Mouse (Mus musculus): Measurements from ENCODE around the gene Pygo1. TPM values are rescaled to one million over a fixed set of nuclear protein-coding genes. Genes with fewer than 3 reads are reported as not detected.

The Pygo1 gene
- polyA plus RNA-seq, 1 experiment from 2014 or later, result 11.9 TPM

DNA sequence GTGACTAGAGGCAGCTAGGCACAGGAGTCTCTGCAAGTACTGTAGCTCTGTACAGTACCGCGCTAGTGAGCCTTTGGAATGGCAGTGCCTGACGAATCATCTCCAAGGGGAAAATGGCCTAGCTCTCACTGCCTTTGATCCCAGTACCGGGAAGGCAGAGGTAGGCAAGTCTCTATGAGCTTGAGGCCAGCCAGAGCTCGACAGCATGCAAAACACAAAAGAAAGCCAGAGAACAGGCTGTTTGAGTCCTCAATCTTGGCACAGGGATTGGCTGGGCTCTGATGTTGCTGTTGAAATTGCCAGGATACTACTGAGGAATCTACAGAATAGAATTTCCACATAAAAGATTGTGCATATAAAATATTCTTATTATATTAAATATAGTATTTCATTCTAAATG is 47.0 kb downstream of the Pygo1 start:
- DNase-seq (ENCODE audit: low spot score), result no peak
- Histone ChIP-seq H3K9ac (ENCODE audit: low read length) (no peak overlapping the region), H3K4me2 (ENCODE audit: low read depth) (no peak overlapping the region), H3K4me1 (ENCODE audit: control insufficient read depth, insufficient read depth, low read length) (no peaks in the 10 kb centered on the region), H3K27me3 (ENCODE audit: control insufficient read depth, insufficient read depth, low read length) (no peaks in the 10 kb centered on the region), H3K36me3 (ENCODE audit: control insufficient read depth, insufficient read depth, low read length) (no peaks in the 10 kb centered on the region), H3K27ac (ENCODE audit: low read depth, low read length) (no peak overlapping the region), H3K4me3 (ENCODE audit: low read depth, low read length) (no peak overlapping the region), H3K9me3 (ENCODE audit: control insufficient read depth, low read length) (no peaks in the 10 kb centered on the region)
- no peak for ATAC-seq (ENCODE audit: insufficient read depth, low FRiP score, low TSS enrichment)
- WGBS, result 86% methylated on average over 5 of the region's 5 CpGs

DNA sequence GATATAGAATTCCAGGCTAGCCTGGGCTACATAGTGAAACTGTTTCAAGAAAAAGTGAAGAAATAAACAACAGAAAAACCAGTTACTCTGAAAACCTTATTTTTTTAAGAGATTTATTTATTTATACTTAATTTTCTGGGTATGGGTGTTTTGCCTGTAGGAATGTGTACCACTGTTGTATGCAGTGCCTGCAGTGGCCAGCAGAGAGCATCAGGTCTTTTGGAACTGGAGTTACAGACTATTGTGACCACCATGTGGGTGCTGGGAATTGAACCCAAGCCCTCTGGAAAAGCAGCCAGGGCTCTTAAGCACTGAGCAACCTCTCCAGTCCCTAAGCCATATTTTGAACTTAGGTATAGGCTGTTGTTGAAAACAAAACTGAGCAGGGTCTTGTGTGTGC is 47.5 kb downstream of the Pygo1 start:
- H3K36me3 ChIP-seq (ENCODE audit: control insufficient read depth, insufficient read depth, low read length), result no peaks in the 10 kb centered on the region
- H3K4me1 ChIP-seq (ENCODE audit: control insufficient read depth, insufficient read depth, low read length), result no peaks in the 10 kb centered on the region
- H3K27me3 ChIP-seq (ENCODE audit: control insufficient read depth, insufficient read depth, low read length), result no peaks in the 10 kb centered on the region
- no peak overlapping the region for H3K27ac ChIP-seq (ENCODE audit: low read depth, low read length)
- ATAC-seq (ENCODE audit: insufficient read depth, low FRiP score, low TSS enrichment) (no peak), DNase-seq (ENCODE audit: low spot score) (no peak)
- no peaks in the 10 kb centered on the region for H3K9me3 ChIP-seq (ENCODE audit: control insufficient read depth, low read length)
- no peak overlapping the region for H3K4me3 ChIP-seq (ENCODE audit: low read depth, low read length)
- H3K9ac ChIP-seq (ENCODE audit: low read length), result no peak overlapping the region
- no peak overlapping the region for H3K4me2 ChIP-seq (ENCODE audit: low read depth)

DNA sequence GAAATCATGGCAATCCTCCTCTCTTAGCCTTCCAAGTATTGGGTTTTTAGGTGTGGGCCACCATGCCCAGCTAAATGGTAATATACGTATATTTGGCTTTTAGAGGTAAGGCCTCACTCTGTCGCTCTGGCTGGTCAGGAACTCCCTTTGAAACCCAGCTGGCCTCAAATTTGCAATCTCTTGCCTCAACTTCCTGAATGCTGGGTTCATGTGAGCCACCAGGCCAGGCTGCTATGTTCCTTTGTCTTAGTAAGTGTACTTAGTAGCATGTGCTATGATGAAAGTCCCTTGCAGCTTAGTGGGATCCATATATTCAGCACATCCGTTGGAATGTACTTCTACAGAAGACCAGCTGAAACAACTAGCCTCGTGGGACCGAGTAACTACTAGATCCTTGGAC is 49.3 kb downstream of the Pygo1 start:
- H3K4me1 ChIP-seq (ENCODE audit: control insufficient read depth, insufficient read depth, low read length), result no peaks in the 10 kb centered on the region
- no peak overlapping the region for H3K4me3 ChIP-seq (ENCODE audit: low read depth, low read length)
- ATAC-seq (ENCODE audit: insufficient read depth, low FRiP score, low TSS enrichment) (no peak), DNase-seq (ENCODE audit: low spot score) (no peak)
- no peaks in the 10 kb centered on the region for H3K36me3 ChIP-seq (ENCODE audit: control insufficient read depth, insufficient read depth, low read length)
- H3K9me3 ChIP-seq (ENCODE audit: control insufficient read depth, low read length), result no peaks in the 10 kb centered on the region
- no peak overlapping the region for H3K9ac ChIP-seq (ENCODE audit: low read length)
- H3K27ac ChIP-seq (ENCODE audit: low read depth, low read length), result no peak overlapping the region
- no peaks in the 10 kb centered on the region for H3K27me3 ChIP-seq (ENCODE audit: control insufficient read depth, insufficient read depth, low read length)
- no peak overlapping the region for H3K4me2 ChIP-seq (ENCODE audit: low read depth)
- 79% methylated on average over 5 of the region's 5 CpGs for WGBS

DNA sequence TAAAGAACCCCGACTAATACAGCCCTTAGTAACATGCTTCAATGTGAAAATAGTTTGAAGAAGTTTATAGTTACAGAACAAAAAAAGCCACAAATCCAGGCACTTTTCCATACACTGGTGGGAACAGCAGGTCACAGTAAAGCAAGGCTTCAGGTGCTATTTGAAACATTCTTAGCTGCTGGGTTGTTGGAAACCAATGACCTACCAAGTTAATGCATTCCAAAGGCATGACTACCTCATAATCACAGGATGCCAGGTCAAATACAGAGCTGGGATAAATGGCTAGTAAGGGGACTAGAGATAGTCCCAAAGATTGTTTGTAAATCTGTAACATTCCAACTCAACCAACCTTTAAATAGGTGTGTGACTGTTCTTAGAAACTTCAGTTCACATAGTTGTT is 49.8 kb downstream of the Pygo1 start:
- H3K4me3 ChIP-seq (ENCODE audit: low read depth, low read length), result no peak overlapping the region
- no peak for DNase-seq (ENCODE audit: low spot score)

DNA sequence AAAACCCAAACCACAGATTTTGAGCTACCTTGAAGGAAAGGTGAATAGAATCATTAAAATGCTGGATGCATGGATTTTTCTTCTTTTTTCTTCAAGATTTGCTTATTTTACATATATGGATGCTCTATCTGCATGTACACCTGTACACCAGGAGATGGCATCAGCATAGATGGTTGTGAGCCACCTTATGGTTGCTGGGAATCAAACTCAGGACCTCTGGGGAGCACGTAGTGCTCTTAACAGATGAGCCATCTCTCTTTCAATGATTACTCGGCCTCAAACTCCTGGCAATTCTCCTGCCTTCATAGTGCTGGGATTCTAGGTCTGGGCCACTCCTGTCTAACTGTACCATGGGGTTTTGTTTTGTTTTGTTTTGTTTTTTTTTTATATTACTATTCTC is 57.6 kb downstream of the Pygo1 start:
- no peaks in the 10 kb centered on the region for H3K4me1 ChIP-seq (ENCODE audit: control insufficient read depth, insufficient read depth, low read length)
- DNase-seq (ENCODE audit: low spot score) (no peak), ATAC-seq (ENCODE audit: insufficient read depth, low FRiP score, low TSS enrichment) (no peak)
- no peak overlapping the region for H3K9ac ChIP-seq (ENCODE audit: low read length)
- H3K4me3 ChIP-seq (ENCODE audit: low read depth, low read length), result no peak overlapping the region
- no peak overlapping the region for H3K4me2 ChIP-seq (ENCODE audit: low read depth)
- H3K27ac ChIP-seq (ENCODE audit: low read depth, low read length), result no peak overlapping the region
- no peaks in the 10 kb centered on the region for H3K27me3 ChIP-seq (ENCODE audit: control insufficient read depth, insufficient read depth, low read length)
- no peaks in the 10 kb centered on the region for H3K9me3 ChIP-seq (ENCODE audit: control insufficient read depth, low read length)
- H3K36me3 ChIP-seq (ENCODE audit: control insufficient read depth, insufficient read depth, low read length), result no peaks in the 10 kb centered on the region
- WGBS, result 59% methylated on average over 2 of the region's 2 CpGs

More for the DNA sequence above, 49.8 kb downstream of the Pygo1 start:
- no peak overlapping the region for H3K4me2 ChIP-seq (ENCODE audit: low read depth)
- no peaks in the 10 kb centered on the region for H3K9me3 ChIP-seq (ENCODE audit: control insufficient read depth, low read length)
- H3K9ac ChIP-seq (ENCODE audit: low read length), result no peak overlapping the region
- no peak for ATAC-seq (ENCODE audit: insufficient read depth, low FRiP score, low TSS enrichment)
- H3K27me3 ChIP-seq (ENCODE audit: control insufficient read depth, insufficient read depth, low read length), result no peaks in the 10 kb centered on the region
- no peak overlapping the region for H3K27ac ChIP-seq (ENCODE audit: low read depth, low read length)
- 88% methylated on average over 1 of the region's 1 CpGs for WGBS
- H3K36me3 ChIP-seq (ENCODE audit: control insufficient read depth, insufficient read depth, low read length), result no peaks in the 10 kb centered on the region
- no peaks in the 10 kb centered on the region for H3K4me1 ChIP-seq (ENCODE audit: control insufficient read depth, insufficient read depth, low read length)

DNA sequence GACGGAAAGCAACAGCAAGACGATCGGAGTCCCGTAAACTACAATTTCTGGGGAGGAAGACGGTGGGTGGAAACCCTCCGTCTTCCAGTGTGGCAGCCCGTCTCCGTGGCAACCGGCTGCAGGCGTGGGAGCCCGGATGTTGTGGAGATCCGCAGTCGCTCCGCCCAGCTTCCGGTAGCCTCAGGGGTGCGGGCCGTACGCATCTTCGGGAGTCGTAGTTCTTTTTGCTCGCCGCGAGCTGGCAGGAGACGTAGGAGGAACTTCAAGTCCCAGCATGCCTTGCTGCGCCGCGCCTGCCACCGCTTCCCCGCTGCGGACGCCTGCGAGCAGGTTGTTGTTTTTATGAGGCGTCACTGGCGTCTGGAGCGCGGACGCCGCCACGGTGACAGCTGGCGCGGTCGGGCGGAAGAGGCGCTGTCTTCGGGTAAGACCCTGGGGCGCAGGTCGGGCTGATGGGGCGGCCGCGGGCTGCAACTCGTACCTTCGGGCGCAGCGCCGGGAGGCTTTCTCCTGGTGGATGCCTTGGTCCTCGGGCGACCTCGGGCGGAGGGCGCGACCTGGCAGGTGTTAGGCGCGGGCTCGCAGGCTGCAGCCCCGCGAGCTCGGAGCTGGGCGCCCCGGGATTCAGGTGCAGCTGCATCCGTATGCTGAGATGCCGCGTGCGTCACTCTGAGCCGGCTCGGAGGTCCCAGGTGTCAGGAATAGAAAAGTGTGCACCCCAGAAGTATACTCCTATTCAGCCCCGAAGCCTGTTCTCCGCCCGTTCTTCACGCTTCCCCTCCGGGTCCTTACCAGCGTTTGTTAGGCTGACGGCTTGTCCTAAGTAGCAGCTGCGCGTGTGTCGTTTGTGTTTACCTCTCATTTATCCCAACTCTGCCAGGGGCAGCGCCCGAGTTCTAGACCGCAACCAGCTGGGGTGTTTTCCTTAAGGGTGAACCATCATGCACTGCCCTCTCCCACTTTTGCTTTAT is 60.1 kb downstream of the Pygo1 start, which contains the start of the genes Ccpg1os and Ccpg1:
TSS of gene Ccpg1os (minus strand) at position 133 of the 971 bp plus-strand sequence.
TSS of gene Ccpg1 (plus strand) at position 180 of the 971 bp plus-strand sequence.
- peak; percentile 96 for DNase-seq (ENCODE audit: low spot score)
- Histone ChIP-seq H3K36me3 (ENCODE audit: control insufficient read depth, insufficient read depth, low read length) (no peaks in the 10 kb centered on the region), H3K27me3 (ENCODE audit: control insufficient read depth, insufficient read depth, low read length) (no peaks in the 10 kb centered on the region), H3K4me3 (ENCODE audit: low read depth, low read length) (peak within 1 kb of the TSS; percentile 79), H3K9ac (ENCODE audit: low read length) (peak within 1 kb of the TSS; percentile 75), H3K4me2 (ENCODE audit: low read depth) (peak within 1 kb of the TSS; percentile 89), H3K27ac (ENCODE audit: low read depth, low read length) (peak within 1 kb of the TSS; percentile 83), H3K9me3 (ENCODE audit: control insufficient read depth, low read length) (no peaks in the 10 kb centered on the region), H3K4me1 (ENCODE audit: control insufficient read depth, insufficient read depth, low read length) (no peaks in the 10 kb centered on the region)
- peak; percentile 98 for ATAC-seq (ENCODE audit: insufficient read depth, low FRiP score, low TSS enrichment)
- WGBS, result under 1% methylated on average over 88 of the region's 88 CpGs

DNA sequence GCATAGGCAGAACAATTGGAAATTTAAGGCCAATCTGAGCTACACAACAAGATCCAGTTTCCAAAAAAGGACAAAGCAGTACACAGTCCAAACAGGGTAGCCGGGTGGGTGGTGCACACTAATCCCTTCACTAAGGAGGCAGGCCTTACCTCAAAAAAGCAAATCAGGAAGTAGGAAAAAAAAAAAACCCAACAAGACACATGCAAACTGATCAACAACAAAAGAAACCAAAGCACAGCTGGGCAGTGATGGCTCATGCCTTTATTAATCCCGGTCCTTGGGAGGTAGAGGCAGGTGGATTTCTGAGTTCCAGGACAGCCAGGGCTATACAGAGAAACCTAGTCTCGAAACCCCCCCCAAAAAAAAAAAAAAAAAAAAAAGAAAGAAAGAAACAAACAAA is 62.3 kb downstream of the Pygo1 start:
- no peaks in the 10 kb centered on the region for H3K9me3 ChIP-seq (ENCODE audit: control insufficient read depth, low read length)
- no peaks in the 10 kb centered on the region for H3K4me1 ChIP-seq (ENCODE audit: control insufficient read depth, insufficient read depth, low read length)
- ATAC-seq (ENCODE audit: insufficient read depth, low FRiP score, low TSS enrichment) (no peak), DNase-seq (ENCODE audit: low spot score) (no peak)
- no peaks in the 10 kb centered on the region for H3K36me3 ChIP-seq (ENCODE audit: control insufficient read depth, insufficient read depth, low read length)
- H3K4me3 ChIP-seq (ENCODE audit: low read depth, low read length), result no peak overlapping the region
- H3K27me3 ChIP-seq (ENCODE audit: control insufficient read depth, insufficient read depth, low read length), result no peaks in the 10 kb centered on the region
- H3K4me2 ChIP-seq (ENCODE audit: low read depth), result no peak overlapping the region
- H3K27ac ChIP-seq (ENCODE audit: low read depth, low read length), result no peak overlapping the region
- no peak overlapping the region for H3K9ac ChIP-seq (ENCODE audit: low read length)
- 71% methylated on average over 3 of the region's 3 CpGs for WGBS

DNA sequence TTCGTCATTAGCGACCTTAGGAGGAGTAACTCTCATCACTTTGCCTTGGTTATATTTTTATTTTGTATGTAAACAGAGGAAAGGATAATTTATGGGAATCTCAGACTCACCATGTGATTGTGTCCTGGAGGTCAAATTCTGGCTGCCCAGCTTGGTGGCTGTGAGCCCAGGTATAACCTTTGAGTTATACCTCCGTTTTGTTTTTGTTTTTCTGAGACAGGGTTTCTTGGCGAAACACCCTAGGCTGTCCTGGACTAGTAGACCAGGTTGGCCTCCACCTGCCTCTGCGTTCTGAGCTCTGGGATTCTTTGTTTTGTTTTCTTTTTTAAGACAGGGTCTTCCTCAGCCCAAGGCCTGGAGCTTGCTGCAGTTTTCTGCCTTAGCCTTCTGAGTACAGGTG is 63.3 kb downstream of the Pygo1 start:
- no peak overlapping the region for H3K4me2 ChIP-seq (ENCODE audit: low read depth)
- no peaks in the 10 kb centered on the region for H3K27me3 ChIP-seq (ENCODE audit: control insufficient read depth, insufficient read depth, low read length)
- no peak overlapping the region for H3K4me3 ChIP-seq (ENCODE audit: low read depth, low read length)
- H3K4me1 ChIP-seq (ENCODE audit: control insufficient read depth, insufficient read depth, low read length), result no peaks in the 10 kb centered on the region
- H3K36me3 ChIP-seq (ENCODE audit: control insufficient read depth, insufficient read depth, low read length), result no peaks in the 10 kb centered on the region
- H3K9me3 ChIP-seq (ENCODE audit: control insufficient read depth, low read length), result no peaks in the 10 kb centered on the region
- no peak overlapping the region for H3K9ac ChIP-seq (ENCODE audit: low read length)
- no peak overlapping the region for H3K27ac ChIP-seq (ENCODE audit: low read depth, low read length)
- ATAC-seq (ENCODE audit: insufficient read depth, low FRiP score, low TSS enrichment) (no peak), DNase-seq (ENCODE audit: low spot score) (no peak)
- 85% methylated on average over 5 of the region's 5 CpGs for WGBS

DNA sequence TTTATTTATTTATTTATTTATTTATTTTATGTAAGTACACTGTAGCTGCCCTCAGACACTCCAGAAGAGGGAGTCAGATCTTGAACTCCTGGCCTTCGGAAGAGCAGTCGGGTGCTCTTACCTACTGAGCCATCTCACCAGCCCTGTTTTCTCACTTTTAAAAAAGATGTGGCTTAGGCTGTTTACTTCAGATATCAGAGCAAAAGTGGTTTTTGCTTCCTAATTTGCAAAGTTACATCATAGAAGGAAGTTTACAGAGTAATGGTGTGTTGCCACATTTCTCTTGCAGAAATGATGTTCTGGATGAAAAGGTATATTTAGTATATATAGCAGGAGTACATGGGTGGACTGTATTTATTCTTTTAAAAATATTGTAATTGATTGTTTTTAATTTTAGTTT is 66.0 kb downstream of the Pygo1 start:
- Histone ChIP-seq H3K4me1 (ENCODE audit: control insufficient read depth, insufficient read depth, low read length) (no peaks in the 10 kb centered on the region), H3K9me3 (ENCODE audit: control insufficient read depth, low read length) (no peaks in the 10 kb centered on the region), H3K27me3 (ENCODE audit: control insufficient read depth, insufficient read depth, low read length) (no peaks in the 10 kb centered on the region), H3K9ac (ENCODE audit: low read length) (no peak overlapping the region), H3K36me3 (ENCODE audit: control insufficient read depth, insufficient read depth, low read length) (no peaks in the 10 kb centered on the region), H3K4me3 (ENCODE audit: low read depth, low read length) (no peak overlapping the region), H3K4me2 (ENCODE audit: low read depth) (no peak overlapping the region), H3K27ac (ENCODE audit: low read depth, low read length) (no peak overlapping the region)
- DNase-seq (ENCODE audit: low spot score) (no peak), ATAC-seq (ENCODE audit: insufficient read depth, low FRiP score, low TSS enrichment) (no peak)
- 92% methylated on average over 2 of the region's 2 CpGs for WGBS
